Mouse (Mus musculus): ENCODE measurements around the gene Gm6040. TPM values are rescaled to one million over a fixed set of nuclear protein-coding genes. Genes with fewer than 3 reads are reported as not detected.

The Gm6040 gene
- not detected for total RNA-seq (2022)

DNA sequence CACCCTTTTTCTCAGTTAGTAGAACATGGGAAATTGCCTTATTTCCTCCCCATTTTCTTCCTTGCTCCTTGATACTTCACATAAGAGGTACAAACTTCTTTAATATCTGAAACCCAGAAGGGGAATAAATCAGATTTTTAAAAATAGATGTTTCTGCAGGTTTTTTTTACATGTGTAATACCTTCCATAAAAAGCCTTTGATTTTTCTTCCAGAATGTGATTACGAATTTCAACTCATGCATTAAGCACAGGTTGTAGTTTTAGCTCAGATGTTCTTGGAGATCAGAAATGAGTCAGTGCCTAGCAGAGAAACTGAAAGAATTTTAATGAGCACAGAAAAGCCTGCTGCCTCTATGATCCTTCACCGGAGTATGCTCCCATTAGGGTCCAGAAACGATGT is at the start of gene Gm6040:
TSS of gene Gm6040 (minus strand) at position 101 of the 400 bp plus-strand sequence.
- no peak for DNase-seq (ENCODE audit: low spot score in 2 of 2)

DNA sequence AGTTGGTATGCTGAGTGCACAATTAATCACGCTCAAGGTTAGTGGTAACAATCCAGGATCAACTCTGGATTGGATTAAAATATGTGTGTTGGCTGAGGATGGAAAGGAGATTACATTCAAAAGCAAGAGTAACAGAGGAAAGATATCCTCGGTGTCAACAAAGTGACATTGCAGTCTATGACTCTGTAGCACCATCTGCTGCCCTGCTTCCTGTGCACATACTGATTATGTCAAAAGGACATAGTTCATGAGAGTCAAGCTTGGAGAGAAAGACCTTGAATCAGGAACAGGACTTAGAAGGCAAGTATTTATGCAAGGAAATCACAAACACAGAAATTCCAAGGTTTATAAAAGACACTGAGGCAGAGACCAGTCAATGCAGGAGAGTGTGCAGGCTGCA is 42.7 kb upstream of the Gm6040 start:
- DNase-seq (ENCODE audit: low spot score in 2 of 2) = no peak

DNA sequence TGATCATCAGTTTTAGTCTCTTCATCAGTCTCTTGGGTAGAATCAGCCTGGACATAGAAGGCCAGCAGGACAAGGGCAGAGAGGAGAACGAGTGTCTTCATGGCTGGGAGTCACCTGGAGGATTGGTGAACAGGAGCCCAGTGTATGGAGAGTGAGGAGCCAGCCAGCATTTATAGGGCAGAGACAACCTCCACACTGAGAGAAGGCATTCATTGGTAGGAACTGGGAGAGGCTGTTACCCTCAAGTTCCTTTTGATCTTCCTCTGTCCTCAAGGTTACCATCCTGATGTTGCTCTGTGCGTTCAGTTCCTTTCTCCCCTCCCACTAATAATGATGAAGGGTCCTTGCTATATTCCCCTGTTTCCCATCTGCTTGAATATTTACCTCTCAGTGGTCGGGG is 22.7 kb upstream of the Gm6040 start, which contains the start of gene AY761185:
TSS of gene AY761185 (minus strand) at position 101 of the 400 bp plus-strand sequence.
- DNase-seq (ENCODE audit: low spot score in 2 of 2) = no peak

DNA sequence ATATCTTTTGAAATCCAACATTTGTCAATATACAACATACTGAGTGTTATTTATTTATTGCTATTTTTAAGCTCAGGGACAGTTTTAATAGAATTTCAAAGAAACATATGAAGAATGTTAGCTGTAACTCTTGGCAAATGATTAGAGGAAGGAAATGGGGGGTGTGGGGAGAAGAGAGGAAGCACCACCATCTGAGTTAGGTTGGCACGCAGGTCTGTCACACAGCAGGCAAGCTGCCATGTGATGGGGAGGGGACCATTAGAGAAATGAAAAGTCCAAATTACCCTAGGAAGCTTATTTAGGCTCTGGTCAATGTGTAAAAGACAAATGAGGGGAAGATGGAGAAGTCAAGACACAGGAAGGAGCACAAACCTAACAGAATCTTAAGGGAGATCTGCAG is 9.6 kb downstream of the Gm6040 start:
- DNase-seq (ENCODE audit: low spot score in 2 of 2) = no peak

DNA sequence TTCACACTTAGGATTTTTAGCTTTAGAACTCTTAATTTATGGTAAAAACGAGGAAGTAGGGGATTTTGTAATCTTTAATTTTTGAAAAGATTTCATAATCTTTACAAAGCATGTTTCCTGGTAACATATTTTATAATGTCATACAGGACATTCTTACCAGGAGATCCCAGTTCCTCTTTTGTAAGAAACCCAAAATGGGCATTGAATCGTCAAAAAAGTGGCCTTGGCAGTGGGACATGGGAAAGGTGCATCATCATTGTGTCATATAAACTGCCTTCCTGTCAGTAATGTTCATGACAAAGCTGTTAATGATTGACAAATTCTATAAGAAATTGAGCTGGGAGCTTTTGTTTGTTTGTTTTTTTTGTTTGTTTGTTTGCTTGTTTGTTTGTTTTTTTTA is 13.6 kb downstream of the Gm6040 start:
- DNase-seq (ENCODE audit: low spot score in 2 of 2) = no peak

DNA sequence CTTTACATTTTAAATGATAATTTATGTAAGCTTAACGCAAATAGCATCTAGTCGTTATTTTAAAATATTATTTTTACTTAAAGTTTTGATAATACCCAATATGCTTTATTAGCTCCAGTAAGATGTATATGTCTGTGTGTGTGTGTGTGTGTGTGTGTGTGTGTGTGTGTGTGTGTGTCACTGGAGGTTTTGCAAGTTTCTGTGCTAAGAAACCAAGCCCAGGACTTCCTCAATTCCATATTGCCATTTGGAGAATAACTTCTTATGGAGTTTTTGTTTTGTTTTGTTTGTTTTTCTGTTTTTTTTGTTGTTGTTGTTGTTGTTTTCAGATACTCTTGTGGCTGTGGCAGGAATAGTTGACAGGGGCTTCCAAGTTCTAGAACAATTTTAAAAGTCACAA is 14.8 kb downstream of the Gm6040 start:
- DNase-seq (ENCODE audit: low spot score in 2 of 2) = no peak

DNA sequence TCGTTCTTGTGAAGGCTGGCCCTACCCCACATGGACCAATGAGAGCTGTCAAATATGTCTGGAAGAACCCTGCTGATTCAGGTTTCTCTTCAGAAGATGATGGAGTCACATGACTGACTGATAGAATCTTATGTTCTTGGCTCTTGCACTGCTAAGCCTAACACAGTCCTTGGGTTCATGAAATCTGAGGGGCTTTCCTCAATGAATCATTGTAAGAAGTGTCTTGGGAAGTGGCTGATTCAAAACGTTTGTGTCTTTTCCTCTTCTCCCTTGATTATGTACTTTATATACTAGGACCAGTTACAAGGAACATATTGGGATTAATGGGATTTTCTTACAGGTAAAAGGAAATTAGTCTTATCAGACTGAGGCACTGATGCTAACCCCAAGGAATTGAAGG is 19.3 kb downstream of the Gm6040 start, which contains the start of gene Gm15056:
TSS of gene Gm15056 (minus strand) at position 101 of the 400 bp plus-strand sequence.
- DNase-seq (ENCODE audit: low spot score in 2 of 2) = no peak

DNA sequence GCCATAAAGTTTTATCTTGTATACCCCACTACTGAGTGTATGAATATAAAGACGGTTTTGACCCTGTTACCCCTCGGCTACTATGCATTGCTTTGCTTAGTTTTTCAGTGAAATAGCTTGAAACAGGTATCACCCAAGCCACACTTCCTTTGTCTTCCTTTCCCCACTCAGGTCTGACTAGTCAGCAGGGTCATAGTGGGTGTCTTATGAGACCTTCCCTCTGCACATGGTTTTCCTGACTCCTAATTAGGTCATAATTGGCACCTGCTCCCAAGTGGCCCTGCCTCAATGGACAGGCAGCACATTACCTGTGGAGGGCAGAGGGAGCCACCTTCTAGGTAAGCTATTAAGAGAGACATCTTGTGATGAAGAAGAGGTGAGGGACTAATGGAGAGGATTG is 29.5 kb downstream of the Gm6040 start, which contains the start of gene Defb33:
TSS of gene Defb33 (plus strand) at position 301 of the 400 bp plus-strand sequence.
- DNase-seq (ENCODE audit: low spot score in 2 of 2) = no peak

DNA sequence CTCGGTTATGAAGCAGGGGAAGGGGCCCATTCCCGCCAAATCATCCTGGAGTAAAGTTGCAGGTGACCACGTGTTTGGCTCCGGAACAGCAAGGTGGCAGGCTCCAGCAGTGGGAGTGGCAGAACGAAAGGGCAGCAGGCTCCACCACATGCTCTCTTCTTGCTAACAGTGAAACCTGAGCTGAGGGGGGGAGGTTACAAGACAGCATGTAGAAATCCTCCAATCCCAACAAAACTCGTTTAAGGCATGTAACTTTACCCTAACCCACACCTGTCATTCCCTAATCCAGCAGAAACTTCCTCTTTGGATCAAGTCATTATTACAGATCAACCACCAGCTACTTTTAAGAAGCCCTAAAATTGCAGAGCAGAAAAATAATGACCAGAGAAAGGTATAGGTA is 47.3 kb downstream of the Gm6040 start:
- no peak for DNase-seq (ENCODE audit: low spot score in 2 of 2)

Other genes with a start within 250 kb of the Gm6040 start
- gene Defb33, start 29.4 kb downstream of the Gm6040 start, total RNA-seq (2022) = not detected
- not detected for gene Gm15056, start 19.4 kb downstream of the Gm6040 start, total RNA-seq (2022)
- gene AY761185, start 22.6 kb upstream of the Gm6040 start, total RNA-seq (2022) = not detected
- not detected for gene Defa21, start 103.5 kb upstream of the Gm6040 start, total RNA-seq (2022)
- not detected for gene Defa23, start 133.0 kb upstream of the Gm6040 start, total RNA-seq (2022)
- gene Defa35, start 143.0 kb upstream of the Gm6040 start, total RNA-seq (2022) = not detected
- not detected for gene Defa25, start 162.4 kb upstream of the Gm6040 start, total RNA-seq (2022)
- gene Gm14851, start 174.0 kb upstream of the Gm6040 start, total RNA-seq (2022) = not detected
- not detected for gene Defa30, start 212.6 kb upstream of the Gm6040 start, total RNA-seq (2022)
- gene Defa22, start 240.2 kb upstream of the Gm6040 start, total RNA-seq (2022) = not detected